Mouse (Mus musculus) MEL (cell line): Measurements from ENCODE around the gene Gm3404.
"Not testable (repeated sequence)": the region's sequence is repeated elsewhere in the genome, so short reads cannot be mapped to it uniquely, and the experiment has no call there.

ENCODE experiments used
- CHD2 ChIP-seq: IDR thresholded peaks from 2 replicates; pipeline ENCODE4 v1.6.1; 2011; ENCODE audit warnings: low read length, improper control_type of control experiment
- CTCF ChIP-seq, 3 experiments: IDR thresholded peaks in 2 of 3; conservative IDR thresholded peaks in 1 of 3; 2 replicates each; pipeline ENCODE4 v1.5.1; 2011 to 2012; ENCODE audit warnings: low read length in 3 of 3, low read depth in 2 of 3, mild to moderate bottlenecking in 2 of 3, improper control_type of control experiment in 1 of 3, inconsistent platforms in 1 of 3, mixed read lengths in 1 of 3, moderate library complexity in 1 of 3; ENCODE audit not compliant: control insufficient read depth in 1 of 3, insufficient read depth in 1 of 3, poor library complexity in 1 of 3, severe bottlenecking in 1 of 3
- GABPA ChIP-seq: IDR thresholded peaks from 2 replicates; pipeline ENCODE4 v1.6.1; 2012; ENCODE audit warnings: low read depth, mild to moderate bottlenecking, inconsistent platforms, low read length, improper control_type of control experiment, moderate library complexity
- MAFK ChIP-seq: IDR thresholded peaks from 2 replicates; pipeline ENCODE4 v1.6.1; 2011; ENCODE audit warnings: low read depth, mild to moderate bottlenecking, low read length, improper control_type of control experiment, borderline replicate concordance
- MAZ ChIP-seq: IDR thresholded peaks from 2 replicates; pipeline ENCODE4 v1.6.1; 2012; ENCODE audit warnings: low read depth, mild to moderate bottlenecking, inconsistent platforms, low read length, improper control_type of control experiment
- POLR2A ChIP-seq, 2 experiments: IDR thresholded peaks; 2 replicates each; pipeline ENCODE4 v1.6.1; 2011 to 2012; ENCODE audit warnings: low read length in 2 of 2, mild to moderate bottlenecking in 2 of 2, control low read depth in 1 of 2, improper control_type of control experiment in 1 of 2, low read depth in 1 of 2, moderate library complexity in 1 of 2; ENCODE audit not compliant: control insufficient read depth in 1 of 2, insufficient read depth in 1 of 2, poor library complexity in 1 of 2
- TCF12 ChIP-seq: IDR thresholded peaks from 2 replicates; pipeline ENCODE4 v1.6.1; 2014; ENCODE audit warnings: low read depth, mild to moderate bottlenecking, inconsistent platforms, low read length, improper control_type of control experiment, moderate library complexity
- USF1 ChIP-seq: IDR thresholded peaks from 2 replicates; pipeline ENCODE4 v1.6.1; 2014; ENCODE audit warnings: low read depth, mild to moderate bottlenecking, inconsistent platforms, low read length, improper control_type of control experiment, moderate library complexity

- not testable (repeated sequence) for TF ChIP-seq MAFK; CTCF (IDR thresholded peaks at IDR 0.05 in 2 of 3, conservative IDR thresholded peaks at IDR 0.05 in 1 of 3; ENCODE audit: control insufficient read depth in 1 of 3, insufficient read depth in 1 of 3, low read depth in 2 of 3, low read length in 3 of 3, poor library complexity in 1 of 3, severe bottlenecking in 1 of 3); CHD2; TCF12; GABPA; POLR2A (IDR thresholded peaks at IDR 0.05; ENCODE audit: control insufficient read depth in 1 of 2, insufficient read depth in 1 of 2, low read depth in 1 of 2, low read length in 2 of 2, poor library complexity in 1 of 2); USF1; MAZ
Observed at GRCm38 (mm10) chr5:146537347-146537746, 11.7 kb downstream of the Gm3404 start, which contains the start of gene Gm3409.
